Mouse (Mus musculus) forebrain, embryonic 13.5 days (tissue): ENCODE measurements around the gene Evi2. TPM values are rescaled to one million over a fixed set of nuclear protein-coding genes. Genes with fewer than 3 reads are reported as not detected.

Experiments used
- ATAC-seq: fragments of 200-750 bp; cut with Nextera tagmentation; 2 replicates; pipeline ENCODE4 v1.8.0; 2017
- H3K27ac ChIP-seq: fragments of 300-500 bp; sonication (generic); 2 replicates; pipeline ENCODE4 v1.5.1; 2015; ENCODE audit warnings: inconsistent platforms, mild to moderate bottlenecking, moderate library complexity
- H3K27me3 ChIP-seq: fragments of 300-500 bp; sonication (generic); 2 replicates; pipeline ENCODE4 v1.6.1; 2015; ENCODE audit warnings: mild to moderate bottlenecking, inconsistent platforms
- H3K36me3 ChIP-seq: fragments of 300-500 bp; sonication (generic); 2 replicates; pipeline ENCODE4 v1.6.1; 2015; ENCODE audit warnings: mild to moderate bottlenecking, inconsistent platforms; ENCODE audit not compliant: poor library complexity, severe bottlenecking
- H3K4me1 ChIP-seq: fragments of 300-500 bp; sonication (generic); 2 replicates; pipeline ENCODE4 v1.6.1; 2015; ENCODE audit warnings: inconsistent platforms
- H3K4me2 ChIP-seq: fragments of 300-500 bp; sonication (generic); 2 replicates; pipeline ENCODE4 v1.6.1; 2015; ENCODE audit warnings: inconsistent platforms, mild to moderate bottlenecking, moderate library complexity
- H3K4me3 ChIP-seq: fragments of 300-500 bp; sonication (generic); 2 replicates; pipeline ENCODE4 v1.5.1; 2015; ENCODE audit warnings: mild to moderate bottlenecking, inconsistent platforms
- H3K9ac ChIP-seq: fragments of 300-500 bp; sonication (generic); 2 replicates; pipeline ENCODE4 v1.6.1; 2015; ENCODE audit warnings: mild to moderate bottlenecking, inconsistent platforms
- H3K9me3 ChIP-seq: fragments of 300-500 bp; sonication (generic); replicated peaks from 2 replicates; pipeline ENCODE4 v1.6.1; 2016; ENCODE audit warnings: inconsistent platforms
- WGBS: fragments of 180-500 bp; shearing (Covaris S2); methylation state at CpG from one replicate; pipeline ENCODE4 v1.1.7; 2015; 5-methylcytosine and 5-hydroxymethylcytosine counted together
- polyA plus RNA-seq: library from polyadenylated mRNA; unstranded; fragments of >200 nt; fragmentation: Nextera tagmentation; extraction: Ambion mirVana; gene quantifications from 2 replicates; pipeline ENCODE4 v1.2.1, GENCODE M21; 2015

The Evi2 gene
- 0.75 and 0.89 TPM in 2 replicates for polyA plus RNA-seq

DNA sequence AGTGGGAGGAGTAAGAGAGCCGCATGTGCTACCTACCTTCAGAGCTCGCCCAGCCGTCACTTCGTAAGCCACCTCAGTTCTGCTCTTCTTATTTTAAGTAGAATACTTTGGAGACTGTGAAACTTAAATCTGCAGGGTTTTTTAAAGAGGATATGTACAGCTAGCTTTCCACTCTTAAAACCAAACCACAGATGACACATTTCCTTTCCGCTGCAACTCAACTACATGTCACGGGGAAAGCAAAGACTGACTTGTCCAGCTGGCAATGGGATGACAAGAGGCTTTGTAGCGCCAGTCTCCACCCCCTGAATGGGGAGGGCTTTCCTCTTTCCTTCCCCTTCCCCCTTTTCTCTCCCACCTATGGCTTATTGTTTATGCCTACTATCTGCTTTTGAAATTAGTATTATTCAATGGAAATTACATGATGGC is at the start of gene Evi2, which contains the start of gene Evi2a:
Gene Evi2, minus strand, starts transcription at position 257 of the 429 bp plus-strand sequence.
Gene Evi2a, minus strand, starts transcription at position 277 of the 429 bp plus-strand sequence.
- H3K4me1 ChIP-seq, result peaks cover 6% of the 10 kb centered on the region; the same call in 1 of the 2 replicates
- no peak within 1 kb of the TSS for H3K27ac ChIP-seq
- no peak within 1 kb of the TSS for H3K9ac ChIP-seq
- H3K9me3 ChIP-seq, result no peaks in the 10 kb centered on the region
- H3K27me3 ChIP-seq, result no peaks in the 10 kb centered on the region
- no peak for ATAC-seq
- H3K36me3 ChIP-seq, result peaks cover 18% of the 10 kb centered on the region
- H3K4me2 ChIP-seq, result no peak within 1 kb of the TSS
- WGBS, result 82% methylated on average over 7 of the region's 7 CpGs
- H3K4me3 ChIP-seq, result no peak within 1 kb of the TSS

DNA sequence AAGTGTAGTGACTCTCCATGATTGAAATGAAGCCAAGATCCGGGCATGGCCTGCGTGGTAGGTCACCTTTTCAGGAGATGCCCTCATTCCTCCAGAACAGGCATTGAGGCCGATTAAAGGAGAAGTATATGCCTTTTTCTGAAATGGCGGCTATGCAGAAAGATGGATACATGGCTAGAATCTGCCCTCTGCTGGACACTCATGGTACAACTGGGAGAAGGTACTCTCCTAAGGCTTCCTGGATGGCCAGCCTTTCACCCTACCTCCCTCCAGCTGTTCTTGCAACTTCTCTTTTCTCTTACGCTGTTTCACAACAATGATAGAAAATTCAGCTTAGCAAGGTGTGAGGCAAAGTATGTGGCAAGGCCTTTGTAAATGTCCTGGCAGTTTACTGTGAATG is 47.4 kb upstream of the Evi2 start:
- 0 out of 2 replicates have a peak, but pooled peaks have one; percentile 24 for ATAC-seq
- Histone ChIP-seq H3K27ac (no peak overlapping the region), H3K36me3 (peaks cover 52% of the 10 kb centered on the region), H3K4me3 (no peak overlapping the region), H3K27me3 (no peaks in the 10 kb centered on the region), H3K4me2 (no peak overlapping the region), H3K4me1 (no peaks in the 10 kb centered on the region), H3K9me3 (no peaks in the 10 kb centered on the region), H3K9ac (no peak overlapping the region)
- 49% methylated on average over 5 of the region's 5 CpGs for WGBS

DNA sequence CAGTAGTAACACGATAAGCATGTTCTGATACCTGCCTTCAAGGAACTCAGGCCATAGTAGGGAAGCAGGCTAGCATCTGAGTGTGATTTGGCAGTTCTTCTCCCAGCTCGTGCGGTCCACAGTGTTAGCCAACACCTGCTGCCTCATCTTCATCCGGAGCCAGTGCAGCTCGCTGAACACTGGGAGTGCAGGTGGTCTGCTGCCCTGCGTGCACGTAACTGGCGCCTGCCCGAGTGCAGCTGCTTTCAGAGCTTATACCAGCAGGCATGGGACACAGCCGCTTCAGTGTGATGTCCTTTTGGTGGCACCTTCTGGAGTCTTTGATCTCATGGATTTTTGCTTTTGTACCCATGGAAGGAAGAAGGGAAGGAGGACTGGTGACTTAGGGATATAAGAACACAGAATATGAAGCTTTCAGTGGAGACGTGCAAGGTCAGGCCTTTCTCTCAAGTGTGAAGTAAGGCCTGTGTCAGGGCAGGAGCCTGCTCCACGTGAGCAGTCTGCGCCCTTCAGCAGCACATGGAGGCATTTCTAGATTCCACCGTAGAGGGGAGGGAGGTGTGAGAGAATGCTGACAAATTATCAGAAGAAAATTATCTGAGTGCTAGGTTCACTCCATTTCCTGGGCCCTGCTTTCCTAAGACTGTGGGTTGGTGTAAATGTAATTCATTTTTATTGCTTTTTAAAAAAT is 45.1 kb upstream of the Evi2 start:
- H3K9me3 ChIP-seq, result no peaks in the 10 kb centered on the region
- WGBS, result 88% methylated on average over 14 of the region's 14 CpGs
- H3K4me2 ChIP-seq, result no peak overlapping the region
- H3K27ac ChIP-seq, result no peak overlapping the region
- H3K36me3 ChIP-seq, result peaks cover 65% of the 10 kb centered on the region
- H3K9ac ChIP-seq, result no peak overlapping the region
- no peaks in the 10 kb centered on the region for H3K27me3 ChIP-seq
- H3K4me3 ChIP-seq, result no peak overlapping the region
- no peak for ATAC-seq
- no peaks in the 10 kb centered on the region for H3K4me1 ChIP-seq

DNA sequence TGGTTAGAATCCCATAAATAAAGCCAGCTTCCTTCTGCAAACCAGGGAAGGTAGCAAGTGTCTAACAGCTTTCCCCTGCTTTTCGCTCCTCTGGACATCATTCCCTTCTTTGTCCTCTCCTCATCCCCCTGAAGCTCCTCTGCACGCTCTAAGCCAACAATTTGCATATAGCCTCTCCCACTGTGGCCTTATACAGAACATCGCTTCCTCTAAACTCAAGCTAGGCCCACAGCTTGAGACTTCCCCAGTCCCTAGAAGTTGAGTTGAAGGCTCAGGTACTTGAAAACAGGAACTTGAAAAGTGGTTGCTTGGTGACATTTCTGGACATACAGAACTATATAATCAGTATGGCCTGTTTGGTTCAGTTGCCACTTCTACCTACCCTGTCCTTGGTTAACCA is 43.4 kb upstream of the Evi2 start:
- Histone ChIP-seq H3K4me2 (no peak overlapping the region), H3K36me3 (peaks cover 72% of the 10 kb centered on the region), H3K27me3 (no peaks in the 10 kb centered on the region), H3K9ac (no peak overlapping the region), H3K9me3 (no peaks in the 10 kb centered on the region), H3K4me1 (no peaks in the 10 kb centered on the region), H3K27ac (no peak overlapping the region), H3K4me3 (no peak overlapping the region)
- ATAC-seq, result no peak
- 71% methylated on average over 3 of the region's 3 CpGs for WGBS

DNA sequence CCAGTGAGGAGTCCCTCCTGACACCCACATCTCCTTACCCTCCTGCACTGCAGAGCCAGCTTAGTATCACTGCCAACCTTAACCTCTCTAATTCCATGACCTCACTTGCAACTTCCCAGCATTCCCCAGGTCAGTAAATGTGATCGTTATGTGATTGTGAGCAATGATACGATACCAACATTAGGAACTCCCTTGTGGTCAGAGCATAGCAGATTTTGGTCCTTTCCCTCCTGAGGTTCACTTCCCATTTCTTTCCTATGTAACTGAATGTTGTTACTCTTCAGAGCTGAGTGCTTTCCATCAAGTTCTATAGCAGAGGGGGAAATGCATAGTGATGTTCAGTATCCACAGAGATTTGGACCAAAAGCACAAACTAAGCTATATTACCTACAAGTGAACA is 39.9 kb upstream of the Evi2 start:
- no peaks in the 10 kb centered on the region for H3K4me1 ChIP-seq
- H3K27me3 ChIP-seq, result no peaks in the 10 kb centered on the region
- peaks cover 88% of the 10 kb centered on the region for H3K36me3 ChIP-seq
- no peak overlapping the region for H3K4me2 ChIP-seq
- no peak overlapping the region for H3K4me3 ChIP-seq
- no peak overlapping the region for H3K27ac ChIP-seq
- no peak for ATAC-seq
- no peak overlapping the region for H3K9ac ChIP-seq
- WGBS, result 92% methylated on average over 2 of the region's 2 CpGs
- no peaks in the 10 kb centered on the region for H3K9me3 ChIP-seq

DNA sequence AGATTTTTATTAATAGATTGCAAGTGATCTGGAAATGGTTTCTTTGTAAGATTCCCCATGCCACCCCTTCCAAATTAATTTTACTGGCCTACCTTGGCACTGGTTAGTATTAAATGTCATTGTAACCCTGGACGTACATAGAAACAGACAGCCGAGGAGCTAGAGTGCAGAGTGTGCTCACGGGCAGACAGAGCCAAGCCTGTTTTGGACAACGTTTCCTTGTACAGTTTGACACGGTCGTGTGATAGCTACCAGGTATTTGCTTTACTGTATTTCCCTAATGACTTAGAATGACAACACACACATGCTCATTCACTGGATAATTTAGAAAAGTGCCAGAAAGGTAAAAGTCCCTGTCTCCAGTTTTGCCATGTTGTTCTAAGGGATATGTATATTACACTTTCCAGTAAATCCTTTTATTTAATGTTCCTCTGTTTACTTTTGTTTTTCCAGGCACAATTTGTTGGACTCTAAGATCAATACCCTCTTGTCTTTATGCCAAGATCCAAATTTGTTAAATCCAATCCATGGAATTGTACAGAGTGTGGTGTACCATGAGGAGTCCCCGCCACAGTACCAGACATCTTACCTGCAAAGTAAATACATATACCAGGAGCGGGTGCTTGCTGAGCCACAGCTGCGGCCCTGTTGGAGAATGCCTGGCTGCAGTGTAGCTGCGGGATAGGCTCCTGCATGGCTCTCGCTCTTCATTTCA is 38.0 kb upstream of the Evi2 start:
- no peak overlapping the region for H3K4me3 ChIP-seq
- ATAC-seq, result no peak

DNA sequence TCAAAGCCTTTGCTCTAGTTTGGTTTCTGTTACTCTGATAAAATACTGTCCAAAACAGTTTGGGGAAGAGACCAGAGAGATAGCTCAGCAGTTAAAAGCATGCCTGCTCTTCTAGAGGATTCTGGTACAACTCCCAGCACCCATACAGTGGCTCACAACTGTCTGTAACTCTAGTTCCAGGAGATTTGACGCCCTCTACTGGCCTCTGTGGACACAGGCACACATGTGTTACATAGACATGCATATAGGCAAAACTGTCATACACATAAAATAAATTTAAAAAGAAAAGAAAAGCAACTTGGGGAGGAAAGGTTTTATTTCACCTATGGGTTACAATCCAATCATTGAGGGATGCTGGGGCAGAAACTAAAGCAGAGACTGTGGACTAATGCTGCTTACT is 36.6 kb upstream of the Evi2 start:
- Histone ChIP-seq H3K36me3 (peaks cover 88% of the 10 kb centered on the region), H3K27ac (no peak overlapping the region), H3K27me3 (no peaks in the 10 kb centered on the region), H3K9ac (no peak overlapping the region), H3K4me2 (no peak overlapping the region), H3K4me1 (no peaks in the 10 kb centered on the region), H3K4me3 (no peak overlapping the region), H3K9me3 (no peaks in the 10 kb centered on the region)
- ATAC-seq, result no peak
- WGBS, result 84% methylated on average over 1 of the region's 1 CpGs

More for the DNA sequence above, 38.0 kb upstream of the Evi2 start:
- no peaks in the 10 kb centered on the region for H3K4me1 ChIP-seq
- peaks cover 84% of the 10 kb centered on the region for H3K36me3 ChIP-seq
- no peaks in the 10 kb centered on the region for H3K27me3 ChIP-seq
- H3K27ac ChIP-seq, result no peak overlapping the region
- 94% methylated on average over 11 of the region's 11 CpGs for WGBS
- no peak overlapping the region for H3K9ac ChIP-seq
- H3K4me2 ChIP-seq, result no peak overlapping the region
- H3K9me3 ChIP-seq, result no peaks in the 10 kb centered on the region

DNA sequence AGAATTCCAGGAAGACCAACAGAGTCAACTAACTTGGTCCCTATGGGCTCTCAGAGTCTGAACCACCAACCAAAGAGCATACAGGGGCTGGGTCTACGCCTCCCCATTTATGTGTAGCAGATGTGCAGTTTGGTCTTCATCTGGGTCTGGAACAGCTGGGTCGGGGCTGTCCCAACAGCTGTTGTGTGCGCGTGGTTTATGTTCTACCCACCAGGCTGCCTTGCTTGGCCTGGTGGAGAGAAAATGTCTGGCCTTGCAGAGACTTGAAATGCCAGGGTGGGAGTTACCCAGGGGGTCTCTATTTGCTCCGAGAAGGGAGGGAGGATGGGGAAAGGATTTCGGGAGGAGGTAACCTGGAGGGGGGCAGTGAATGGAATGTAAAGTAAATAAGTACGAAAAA is 33.1 kb upstream of the Evi2 start:
- no peak overlapping the region for H3K27ac ChIP-seq
- WGBS, result 91% methylated on average over 7 of the region's 7 CpGs

DNA sequence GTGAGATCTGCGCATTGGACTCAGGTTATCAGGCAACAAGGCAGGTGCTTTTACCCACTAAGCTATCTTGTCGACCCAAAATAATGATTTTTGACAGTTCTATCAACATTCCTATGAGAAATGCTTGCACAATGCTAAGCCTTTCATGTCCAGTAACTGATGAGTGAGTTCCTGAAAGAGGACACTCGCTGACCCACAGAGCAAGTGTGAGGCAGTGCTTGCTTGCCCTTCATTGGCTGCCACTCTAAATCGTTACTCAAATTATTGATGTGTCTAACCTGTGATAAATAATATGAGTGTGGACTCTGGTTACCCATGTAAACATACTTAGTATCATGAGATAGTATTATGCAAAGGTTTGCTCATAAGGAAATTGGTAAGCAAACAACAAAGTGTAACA is 30.1 kb upstream of the Evi2 start:
- H3K9ac ChIP-seq, result no peak overlapping the region
- H3K9me3 ChIP-seq, result no peaks in the 10 kb centered on the region
- ATAC-seq, result no peak
- no peak overlapping the region for H3K4me3 ChIP-seq
- peaks cover 83% of the 10 kb centered on the region for H3K36me3 ChIP-seq
- no peak overlapping the region for H3K27ac ChIP-seq
- H3K4me2 ChIP-seq, result no peak overlapping the region
- no peaks in the 10 kb centered on the region for H3K4me1 ChIP-seq
- 94% methylated on average over 4 of the region's 4 CpGs for WGBS
- H3K27me3 ChIP-seq, result no peaks in the 10 kb centered on the region

More for the DNA sequence above, 33.1 kb upstream of the Evi2 start:
- Histone ChIP-seq H3K27me3 (no peaks in the 10 kb centered on the region), H3K36me3 (peaks cover 88% of the 10 kb centered on the region), H3K4me3 (no peak overlapping the region), H3K9me3 (no peaks in the 10 kb centered on the region), H3K4me1 (no peaks in the 10 kb centered on the region), H3K9ac (no peak overlapping the region), H3K4me2 (no peak overlapping the region)
- ATAC-seq, result no peak

DNA sequence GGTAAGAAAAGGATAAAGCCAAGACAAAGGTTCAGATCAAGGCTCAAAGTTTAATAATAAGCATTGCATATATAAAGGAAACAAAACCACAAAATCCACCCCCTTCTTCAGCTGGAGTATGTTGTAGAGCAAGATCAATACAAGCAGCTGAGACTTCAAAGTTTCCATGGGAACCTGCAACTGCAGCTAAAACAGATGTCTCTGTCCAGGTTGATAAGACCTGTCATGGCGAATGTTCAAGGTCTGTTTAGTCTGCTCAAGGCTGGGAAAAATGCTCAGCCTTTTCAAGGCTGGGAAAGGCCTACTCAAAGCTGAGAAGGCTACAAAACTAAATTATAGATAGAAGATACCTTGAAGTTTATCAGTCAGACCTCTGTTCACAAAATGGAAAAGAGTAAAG is 22.2 kb upstream of the Evi2 start:
- H3K27me3 ChIP-seq, result no peaks in the 10 kb centered on the region
- H3K9me3 ChIP-seq, result no peaks in the 10 kb centered on the region
- H3K36me3 ChIP-seq, result peaks cover 86% of the 10 kb centered on the region
- H3K4me1 ChIP-seq, result no peaks in the 10 kb centered on the region
- H3K4me2 ChIP-seq, result no peak overlapping the region
- H3K27ac ChIP-seq, result no peak overlapping the region
- no peak overlapping the region for H3K4me3 ChIP-seq
- H3K9ac ChIP-seq, result no peak overlapping the region
- whole genome bisulfite sequencing, result 91% methylated on average over 1 of the region's 1 CpGs
- no peak for ATAC-seq

DNA sequence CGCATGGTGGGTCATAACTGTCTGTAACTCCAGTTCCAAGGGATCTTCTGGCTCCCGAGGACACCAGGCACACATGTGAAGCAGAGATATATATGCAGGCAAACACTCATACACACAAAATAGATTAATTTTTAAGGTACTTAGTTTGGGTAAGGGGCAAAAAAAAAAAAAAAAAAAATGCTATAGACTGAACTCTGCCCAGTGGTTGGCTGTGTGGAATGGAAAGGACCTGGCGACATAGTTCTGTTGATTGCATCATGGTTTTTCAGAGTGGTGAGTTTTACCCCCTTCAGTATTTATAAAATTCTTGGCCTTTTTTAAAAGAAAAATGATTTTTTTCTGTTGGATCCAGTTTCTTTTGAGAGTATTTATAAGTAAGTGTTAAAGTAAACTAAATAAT is 5.9 kb upstream of the Evi2 start:
- H3K27ac ChIP-seq, result no peak overlapping the region
- H3K4me1 ChIP-seq, result peaks cover 6% of the 10 kb centered on the region; the same call in 1 of the 2 replicates
- H3K36me3 ChIP-seq, result peaks cover 42% of the 10 kb centered on the region
- no peak overlapping the region for H3K4me2 ChIP-seq
- no peaks in the 10 kb centered on the region for H3K27me3 ChIP-seq
- no peak overlapping the region for H3K4me3 ChIP-seq
- 97% methylated on average over 3 of the region's 3 CpGs for WGBS
- no peak for ATAC-seq
- no peaks in the 10 kb centered on the region for H3K9me3 ChIP-seq
- H3K9ac ChIP-seq, result no peak overlapping the region

DNA sequence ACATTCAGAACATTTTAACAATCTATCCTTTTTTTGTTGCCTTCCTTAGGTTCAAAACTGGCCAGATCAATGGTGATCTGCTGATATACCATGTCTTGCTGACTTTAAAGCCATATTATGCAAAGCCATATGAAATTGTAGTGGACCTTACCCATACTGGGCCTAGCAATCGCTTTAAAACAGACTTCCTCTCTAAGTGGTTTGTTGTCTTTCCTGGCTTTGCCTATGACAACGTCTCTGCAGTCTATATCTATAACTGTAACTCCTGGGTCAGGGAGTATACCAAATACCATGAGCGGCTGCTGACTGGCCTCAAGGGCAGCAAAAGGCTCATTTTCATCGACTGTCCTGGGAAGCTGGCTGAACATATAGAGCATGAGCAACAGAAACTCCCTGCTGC is 5.2 kb upstream of the Evi2 start:
- Histone ChIP-seq H3K27ac (no peak overlapping the region), H3K9ac (no peak overlapping the region), H3K9me3 (no peaks in the 10 kb centered on the region), H3K4me3 (no peak overlapping the region), H3K4me1 (peaks cover 6% of the 10 kb centered on the region; the same call in 1 of the 2 replicates), H3K36me3 (peaks cover 37% of the 10 kb centered on the region), H3K27me3 (no peaks in the 10 kb centered on the region), H3K4me2 (no peak overlapping the region)
- WGBS, result 87% methylated on average over 4 of the region's 4 CpGs
- no peak for ATAC-seq
